Mouse (Mus musculus) liver, embryonic 14.5 days (tissue): ENCODE data around the gene Ubl5.
A peak's percentile ranks its signal among the peaks of the same experiment; 100 is the strongest.

Source experiments
- CTCF ChIP-seq: IDR thresholded peaks from 2 replicates; pipeline ENCODE4 v1.5.1; 2016; ENCODE audit warnings: antibody characterized with exemption, low read depth, control low read depth
- EP300 ChIP-seq: IDR thresholded peaks from 2 replicates; pipeline ENCODE4 v1.6.1; 2016; ENCODE audit warnings: antibody characterized with exemption, low read depth

GRCm38 (mm10) chr9:20653859-20654258, 11.2 kb downstream of the Ubl5 start:
- TF ChIP-seq CTCF (peak; percentile 13; the same call in 1 of the 2 replicates), EP300 (no peak)
